Mouse (Mus musculus) liver, embryonic 14.5 days (tissue): ENCODE data around the gene Rph3a. TPM values are rescaled to one million over a fixed set of nuclear protein-coding genes. Genes with fewer than 3 reads are reported as not detected.
"Not testable (repeated sequence)": the region's sequence is repeated elsewhere in the genome, so short reads cannot be mapped to it uniquely, and the experiment has no call there.

Source experiments
- ATAC-seq: fragments of 200-750 bp; cut with Nextera tagmentation; 2 replicates; pipeline ENCODE4 v1.8.0; 2017; ENCODE audit warnings: moderate number of reproducible peaks, mild to moderate bottlenecking, moderate library complexity; ENCODE audit not compliant: insufficient read depth
- DNase-seq, 3 experiments: peaks; one replicate each; pipeline ENCODE4 v3.0.0-alpha.2; 2012 to 2013; ENCODE audit warnings: low read depth in 3 of 3, low spot score in 3 of 3
- H3K27ac ChIP-seq: fragments of 300-500 bp; sonication (generic); 2 replicates; pipeline ENCODE4 v1.5.1; 2014; ENCODE audit warnings: moderate library complexity, mild to moderate bottlenecking, control low read depth, inconsistent platforms
- H3K27me3 ChIP-seq: fragments of 300-500 bp; sonication (generic); 2 replicates; pipeline ENCODE4 v1.6.1; 2014; ENCODE audit warnings: mild to moderate bottlenecking, low read length, moderate library complexity; ENCODE audit not compliant: control insufficient read depth, insufficient read depth
- H3K36me3 ChIP-seq: fragments of 300-500 bp; sonication (generic); replicated peaks from 2 replicates; pipeline ENCODE4 v1.6.1; 2014; ENCODE audit warnings: low read depth; ENCODE audit not compliant: control insufficient read depth, insufficient read depth
- H3K4me1 ChIP-seq, 2 experiments: fragments of 200-500 bp in 1 of 2; fragments of 300-500 bp in 1 of 2; sonication (generic) in 1 of 2; replicated peaks; 2 replicates each; pipeline ENCODE4 v1.6.1; 2012 to 2014; ENCODE audit warnings: antibody characterized with exemption in 1 of 2, inconsistent platforms in 1 of 2, low read length in 1 of 2; ENCODE audit not compliant: control insufficient read depth in 2 of 2, insufficient read depth in 2 of 2
- H3K4me2 ChIP-seq: fragments of 300-500 bp; sonication (generic); 2 replicates; pipeline ENCODE4 v1.6.1; 2014; ENCODE audit warnings: low read depth, mild to moderate bottlenecking, control low read depth, moderate library complexity
- H3K4me3 ChIP-seq, 2 experiments: fragments of 200-500 bp in 1 of 2; fragments of 300-500 bp in 1 of 2; sonication (generic) in 1 of 2; 2 replicates each; pipeline ENCODE4 v1.5.1; 2012 to 2014; ENCODE audit warnings: low read depth in 2 of 2, low read length in 2 of 2, mild to moderate bottlenecking in 2 of 2, control low read depth in 1 of 2, inconsistent platforms in 1 of 2, moderate library complexity in 1 of 2; ENCODE audit not compliant: insufficient read depth in 1 of 2
- H3K9ac ChIP-seq: fragments of 300-500 bp; sonication (generic); replicated peaks from 2 replicates; pipeline ENCODE4 v1.6.1; 2014; ENCODE audit warnings: mild to moderate bottlenecking, control low read depth, moderate library complexity
- H3K9me3 ChIP-seq: fragments of 300-500 bp; sonication (generic); 2 replicates; pipeline ENCODE4 v1.6.1; 2016; ENCODE audit warnings: low read length, mixed read lengths; ENCODE audit not compliant: control insufficient read depth
- CTCF ChIP-seq: IDR thresholded peaks from 2 replicates; pipeline ENCODE4 v1.5.1; 2016; ENCODE audit warnings: antibody characterized with exemption, low read depth, control low read depth
- EP300 ChIP-seq: IDR thresholded peaks from 2 replicates; pipeline ENCODE4 v1.6.1; 2016; ENCODE audit warnings: antibody characterized with exemption, low read depth
- WGBS: fragments of 180-500 bp; shearing (Covaris S2); extraction: QIAGEN DNeasy Blood & Tissue Kit; methylation state at CpG from one replicate; pipeline ENCODE4 v1.1.7; 2014; ENCODE audit not compliant: insufficient replicate concordance; 5-methylcytosine and 5-hydroxymethylcytosine counted together
- polyA plus RNA-seq, 2 experiments: library from polyadenylated mRNA; depleted of rRNA in 1 of 2; stranded (reverse) in 1 of 2; unstranded in 1 of 2; fragments of >200 nt; fragmentation: Nextera tagmentation in 1 of 2; extraction: Ambion mirVana in 1 of 2; gene quantifications; 2 replicates each; pipeline versions ENCODE4 v1.2.1 to v1.2.3; 2012 to 2014

The Rph3a gene
- polyA plus RNA-seq, 2 experiments: not detected

GRCm38 (mm10) chr5:120938586-120938985 is 71.3 kb downstream of the Rph3a start:
- no peak overlapping the region for H3K27ac ChIP-seq
- DNase-seq: no peak
- no peaks in the 10 kb centered on the region for H3K9me3 ChIP-seq
- no peaks in the 10 kb centered on the region for H3K36me3 ChIP-seq
- ATAC-seq: no peak
- no peaks in the 10 kb centered on the region for H3K4me1 ChIP-seq
- no peak overlapping the region for H3K4me3 ChIP-seq
- no peak overlapping the region for H3K9ac ChIP-seq
- H3K27me3 ChIP-seq: no peaks in the 10 kb centered on the region
- 26% methylated on average over 8 of the region's 8 CpGs for WGBS
- no peak overlapping the region for H3K4me2 ChIP-seq
- no peak for TF ChIP-seq CTCF
- TF ChIP-seq EP300: no peak

GRCm38 (mm10) chr5:120937841-120938240 is 72.1 kb downstream of the Rph3a start:
- Histone ChIP-seq H3K4me1 (no peaks in the 10 kb centered on the region), H3K4me3 (no peak overlapping the region), H3K4me2 (no peak overlapping the region), H3K9ac (no peak overlapping the region), H3K9me3 (no peaks in the 10 kb centered on the region), H3K27ac (no peak overlapping the region), H3K27me3 (no peaks in the 10 kb centered on the region), H3K36me3 (no peaks in the 10 kb centered on the region)
- no peak for TF ChIP-seq EP300
- no peak for TF ChIP-seq CTCF
- no peak for DNase-seq
- WGBS: 53% methylated on average over 4 of the region's 4 CpGs
- no peak for ATAC-seq

GRCm38 (mm10) chr5:120933966-120934365 is 75.9 kb downstream of the Rph3a start:
- no peak overlapping the region for H3K27ac ChIP-seq
- no peak overlapping the region for H3K9ac ChIP-seq
- H3K9me3 ChIP-seq: no peaks in the 10 kb centered on the region
- H3K27me3 ChIP-seq: no peaks in the 10 kb centered on the region
- no peak for DNase-seq
- H3K36me3 ChIP-seq: no peaks in the 10 kb centered on the region
- WGBS: 16% methylated on average over 5 of the region's 5 CpGs
- no peaks in the 10 kb centered on the region for H3K4me1 ChIP-seq
- H3K4me2 ChIP-seq: no peak overlapping the region
- no peak overlapping the region for H3K4me3 ChIP-seq
- ATAC-seq: no peak
- TF ChIP-seq EP300 (no peak), CTCF (no peak)

GRCm38 (mm10) chr5:120927036-120927435 is 82.9 kb downstream of the Rph3a start:
- ATAC-seq (no peak), DNase-seq (no peak)
- Histone ChIP-seq H3K4me1 (no peaks in the 10 kb centered on the region), H3K9me3 (no peaks in the 10 kb centered on the region), H3K9ac (no peak overlapping the region), H3K4me2 (no peak overlapping the region), H3K27ac (no peak overlapping the region), H3K36me3 (no peaks in the 10 kb centered on the region), H3K4me3 (no peak overlapping the region), H3K27me3 (no peaks in the 10 kb centered on the region)
- 0% methylated on average over 1 of the region's 1 CpGs for WGBS
- TF ChIP-seq EP300: no peak
- peak; percentile 49 for TF ChIP-seq CTCF

GRCm38 (mm10) chr5:120926311-120926710 is 83.6 kb downstream of the Rph3a start:
- WGBS: 14% methylated on average over 2 of the region's 2 CpGs
- H3K4me2 ChIP-seq: not testable (repeated sequence)

GRCm38 (mm10) chr5:120924520-120924919 is 85.4 kb downstream of the Rph3a start:
- DNase-seq, H3K36me3 ChIP-seq, H3K9me3 ChIP-seq, H3K4me1 ChIP-seq, H3K27me3 ChIP-seq, ATAC-seq, H3K9ac ChIP-seq, H3K4me3 ChIP-seq, H3K4me2 ChIP-seq, H3K27ac ChIP-seq: not testable (repeated sequence)
- WGBS: 64% methylated on average over 4 of the region's 4 CpGs

More at GRCm38 (mm10) chr5:120926311-120926710, 83.6 kb downstream of the Rph3a start:
- ATAC-seq, H3K36me3 ChIP-seq, H3K4me3 ChIP-seq, H3K9me3 ChIP-seq, H3K9ac ChIP-seq, DNase-seq, H3K27me3 ChIP-seq, H3K4me1 ChIP-seq, H3K27ac ChIP-seq: not testable (repeated sequence)
